Mouse (Mus musculus): ENCODE data around the gene D17H6S53E. TPM values are rescaled to one million over a fixed set of nuclear protein-coding genes. Genes with fewer than 3 reads are reported as not detected.
"Not testable (repeated sequence)": the region's sequence is repeated elsewhere in the genome, so short reads cannot be mapped to it uniquely, and the experiment has no call there.

Gene D17H6S53E
- total RNA-seq, 2 experiments from 2014 or later: 25.2 to 29.3 TPM

- no peak overlapping the region for H3K27ac ChIP-seq
- TF ChIP-seq CTCF (conservative IDR thresholded peaks at IDR 0.05): no peak
- H3K4me3 ChIP-seq: no peak overlapping the region
- no peak for DNase-seq (ENCODE audit: low spot score in 2 of 2)
Observed at GRCm38 (mm10) chr17:35104754-35105153, 21.4 kb upstream of the D17H6S53E start.

GRCm38 (mm10) chr17:35105740-35106389 lies 20.3 kb upstream of the D17H6S53E start:
- TF ChIP-seq CTCF (conservative IDR thresholded peaks at IDR 0.05): peak; percentile 71
- H3K4me3 ChIP-seq: no peak overlapping the region
- H3K27ac ChIP-seq: no peak overlapping the region
- DNase-seq (ENCODE audit: low spot score in 2 of 2): no peak

GRCm38 (mm10) chr17:35106522-35106921 lies 19.7 kb upstream of the D17H6S53E start:
- no peak overlapping the region for H3K27ac ChIP-seq

GRCm38 (mm10) chr17:35108097-35108496 lies 18.1 kb upstream of the D17H6S53E start, which contains the start of gene Ly6g5c:
Ly6g5c (plus strand) TSS chr17:35108279.
- Histone ChIP-seq H3K27ac (no peak within 1 kb of the TSS), H3K4me3 (no peak within 1 kb of the TSS)
- no peak for DNase-seq (ENCODE audit: low spot score in 2 of 2)
- TF ChIP-seq CTCF (conservative IDR thresholded peaks at IDR 0.05): no peak

More at GRCm38 (mm10) chr17:35106522-35106921, 19.7 kb upstream of the D17H6S53E start:
- H3K4me3 ChIP-seq: no peak overlapping the region
- DNase-seq (ENCODE audit: low spot score in 2 of 2): no peak
- peak; percentile 50 for TF ChIP-seq CTCF (conservative IDR thresholded peaks at IDR 0.05)

GRCm38 (mm10) chr17:35111774-35112173 lies 14.4 kb upstream of the D17H6S53E start:
- Histone ChIP-seq H3K27ac (no peak overlapping the region), H3K4me3 (no peak overlapping the region)
- no peak for DNase-seq (ENCODE audit: low spot score in 2 of 2)
- no peak for TF ChIP-seq CTCF (conservative IDR thresholded peaks at IDR 0.05)

- H3K27ac ChIP-seq: no peak within 1 kb of the TSS
Observed at GRCm38 (mm10) chr17:35115046-35116019, 10.8 kb upstream of the D17H6S53E start, which contains the start of gene Ly6g5b. Ly6g5b (minus strand) TSS chr17:35115428.

GRCm38 (mm10) chr17:35120745-35121142 lies 5.4 kb upstream of the D17H6S53E start:
- H3K4me3 ChIP-seq: peak overlapping the region; percentile 92
- peak overlapping the region; percentile 88 for H3K27ac ChIP-seq
- DNase-seq (ENCODE audit: low spot score in 2 of 2): peak; percentile 28 to 37
- no peak for TF ChIP-seq CTCF (conservative IDR thresholded peaks at IDR 0.05)

More at GRCm38 (mm10) chr17:35115046-35116019, 10.8 kb upstream of the D17H6S53E start, which contains the start of gene Ly6g5b:
- H3K4me3 ChIP-seq: no peak within 1 kb of the TSS
- peak; percentile 71 for TF ChIP-seq CTCF (conservative IDR thresholded peaks at IDR 0.05)
- DNase-seq (ENCODE audit: low spot score in 2 of 2): no peak

- peak; percentile 98 to 99 for DNase-seq (ENCODE audit: low spot score in 2 of 2)
- peak within 1 kb of the TSS; percentile 92 for H3K4me3 ChIP-seq
- no peak for TF ChIP-seq CTCF (conservative IDR thresholded peaks at IDR 0.05)
- H3K27ac ChIP-seq: peak within 1 kb of the TSS; percentile 91
Observed at GRCm38 (mm10) chr17:35121143-35121799, 4.9 kb upstream of the D17H6S53E start, which contains the start of gene Gpank1. Gpank1 (plus strand) TSS chr17:35121455.

GRCm38 (mm10) chr17:35121871-35122303 lies 4.3 kb upstream of the D17H6S53E start, which contains the start of gene Csnk2b:
Csnk2b (minus strand) TSS chr17:35122053.
- H3K27ac ChIP-seq: peak within 1 kb of the TSS; percentile 91
- peak within 1 kb of the TSS; percentile 92 for H3K4me3 ChIP-seq
- DNase-seq (ENCODE audit: low spot score in 2 of 2): peak; percentile 72 to 73
- TF ChIP-seq CTCF (conservative IDR thresholded peaks at IDR 0.05): peak; percentile 72

- DNase-seq (ENCODE audit: low spot score in 2 of 2); H3K27ac ChIP-seq; H3K4me3 ChIP-seq: not testable (repeated sequence)
Observed at GRCm38 (mm10) chr17:35123287-35123686, 2.9 kb upstream of the D17H6S53E start.

- H3K27ac ChIP-seq; H3K4me3 ChIP-seq; DNase-seq (ENCODE audit: low spot score in 2 of 2): not testable (repeated sequence)
Observed at GRCm38 (mm10) chr17:35124261-35124896, 1.8 kb upstream of the D17H6S53E start.

GRCm38 (mm10) chr17:35125081-35125480 lies 1.1 kb upstream of the D17H6S53E start:
- no peak overlapping the region for H3K4me3 ChIP-seq
- no peak for DNase-seq (ENCODE audit: low spot score in 2 of 2)
- no peak for TF ChIP-seq CTCF (conservative IDR thresholded peaks at IDR 0.05)
- H3K27ac ChIP-seq: peak overlapping the region; percentile 92; the same call in 1 of the 2 replicates
